Mouse (Mus musculus) right cerebral cortex, adult 18-20 months (tissue): Measurements from ENCODE around the gene Slco4a1.

Source experiments
- DNase-seq: peaks from one replicate; pipeline ENCODE4 v3.0.0; 2022; ENCODE audit warnings: mixed read lengths

Gene Slco4a1

DNA sequence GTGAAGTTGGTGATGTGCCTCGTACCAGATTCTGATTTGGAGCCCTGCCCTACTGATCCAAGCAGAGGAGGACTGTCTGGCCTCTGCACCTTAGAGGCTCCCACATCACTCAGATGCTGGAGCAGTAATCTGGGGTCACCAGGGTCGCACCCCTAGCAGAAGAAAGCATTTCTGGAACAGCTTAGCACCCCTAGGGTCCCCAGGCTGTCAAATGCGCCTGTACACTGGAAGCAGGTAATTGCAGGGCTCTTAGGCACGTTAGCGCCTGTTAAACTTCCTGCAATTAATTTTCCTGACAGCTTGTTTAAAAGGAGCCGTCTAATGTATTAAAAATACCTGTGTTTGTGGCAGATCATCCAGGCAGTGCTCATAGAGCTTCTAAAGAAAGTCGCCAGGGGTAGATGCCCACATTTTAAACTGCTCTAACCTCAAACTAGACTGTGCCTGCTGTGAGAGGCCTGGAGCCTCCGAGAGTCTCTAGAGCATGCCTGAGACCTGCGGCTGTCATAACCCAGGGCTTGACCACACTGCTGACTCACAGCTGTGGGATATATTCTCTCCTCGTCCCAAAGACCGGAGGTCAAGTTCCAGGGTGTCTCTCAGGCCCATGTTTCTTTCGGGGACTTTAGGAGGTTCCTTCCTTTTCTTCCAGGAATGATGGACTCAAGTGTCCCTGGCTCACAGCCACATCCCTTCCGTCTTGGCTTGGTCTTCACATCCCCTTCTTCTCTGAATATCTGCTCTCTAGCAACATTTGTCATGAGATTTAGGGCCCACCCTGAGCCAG is 56.0 kb downstream of the Slco4a1 start:
- DNase-seq = no peak

- DNase-seq = no peak
These were observed 57.0 kb downstream of the Slco4a1 start for GRCm38 (mm10) chr2:180513019-180513418.

DNA sequence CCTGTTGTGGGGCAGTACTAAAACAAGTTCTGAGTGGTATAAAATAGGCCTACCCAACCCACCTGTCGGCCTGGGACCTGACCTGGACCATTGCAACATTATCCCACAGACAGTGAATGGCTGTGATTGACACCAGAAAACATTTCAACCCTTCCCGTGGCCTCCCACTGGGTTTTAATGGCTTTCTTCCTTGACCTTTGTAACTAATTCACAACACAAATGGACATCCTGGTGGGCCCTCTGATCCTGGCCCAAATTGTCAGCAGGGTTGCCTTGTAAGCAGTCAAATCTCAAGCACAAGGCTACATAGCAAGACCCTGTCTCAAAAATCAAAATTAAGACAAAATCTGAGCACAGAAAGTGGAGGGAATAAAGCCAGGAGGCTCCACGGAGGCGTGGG is 57.8 kb downstream of the Slco4a1 start:
- no peak for DNase-seq

- no peak for DNase-seq
These were observed 65.6 kb downstream of the Slco4a1 start for GRCm38 (mm10) chr2:180521437-180522221.

DNA sequence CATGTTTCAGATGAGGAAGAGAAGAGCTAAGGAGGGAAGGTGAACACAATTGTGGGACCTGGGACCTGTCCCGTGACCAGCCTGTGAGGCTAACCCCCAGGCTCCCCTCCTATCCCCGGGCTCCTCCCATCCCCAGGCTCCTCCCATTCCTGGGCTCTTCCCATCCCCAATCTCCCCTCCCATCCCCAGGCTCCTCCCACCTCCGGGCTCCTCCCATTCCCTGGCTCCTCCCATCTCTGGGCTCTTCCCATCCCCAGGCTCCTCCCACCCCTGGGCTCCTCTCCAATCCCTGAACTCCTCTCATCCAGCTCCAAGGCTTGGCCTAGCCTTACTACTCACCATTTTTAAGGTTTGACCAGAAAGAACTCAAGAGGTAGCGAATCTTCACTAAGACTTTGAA is 66.8 kb downstream of the Slco4a1 start:
- DNase-seq = no peak
